Mouse (Mus musculus) retina, postnatal 7 days (tissue): ENCODE results near the gene Dazap2.

Experiments used
- DNase-seq: peaks from one replicate; pipeline ENCODE4 v3.0.0-alpha.2; 2012; ENCODE audit warnings: low read depth, low spot score

Dazap2 gene

DNA sequence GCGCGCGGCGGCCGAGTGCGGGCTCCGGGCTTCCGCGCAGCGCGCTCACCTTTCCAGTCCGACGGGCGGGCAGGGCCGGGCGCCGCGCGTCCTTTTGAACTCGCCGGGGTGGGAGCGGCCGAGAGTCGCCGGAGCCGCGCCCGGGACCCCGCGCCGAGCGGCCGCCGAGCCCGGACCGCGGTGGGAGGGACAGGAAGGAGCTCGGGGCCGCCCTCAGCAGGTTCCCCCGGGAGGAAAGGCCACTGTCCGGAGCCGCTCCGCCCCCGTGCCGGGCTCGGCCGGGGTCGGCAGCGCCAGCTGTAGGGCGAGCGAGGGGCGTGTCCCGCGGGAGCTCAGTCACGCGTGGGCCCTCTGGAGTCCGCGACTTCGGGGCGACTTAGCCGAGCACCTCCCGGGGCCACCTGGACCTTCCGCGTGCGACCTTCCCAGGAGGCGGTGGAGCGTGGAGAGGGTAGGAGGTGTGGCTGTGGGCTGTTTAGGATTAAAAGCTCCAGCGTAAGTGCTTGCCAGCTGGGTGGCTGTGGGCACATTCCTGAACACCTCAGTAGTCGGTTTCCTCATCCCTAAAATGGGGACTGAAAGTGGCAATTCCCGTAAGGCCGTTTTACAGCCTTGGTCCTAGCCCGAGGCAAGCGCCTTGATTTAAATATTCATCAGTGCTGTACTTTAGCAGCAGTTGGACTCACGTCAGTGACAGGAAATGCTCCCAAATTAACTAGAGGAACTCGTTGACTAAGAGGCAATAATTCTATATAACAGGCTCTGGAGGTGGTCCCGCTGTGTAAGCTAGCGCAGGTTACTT is 21.8 kb downstream of the Dazap2 start, which contains the start of gene Smagp:
TSS of gene Smagp (minus strand) at position 241 of the 802 bp plus-strand sequence.
- no peak for DNase-seq

DNA sequence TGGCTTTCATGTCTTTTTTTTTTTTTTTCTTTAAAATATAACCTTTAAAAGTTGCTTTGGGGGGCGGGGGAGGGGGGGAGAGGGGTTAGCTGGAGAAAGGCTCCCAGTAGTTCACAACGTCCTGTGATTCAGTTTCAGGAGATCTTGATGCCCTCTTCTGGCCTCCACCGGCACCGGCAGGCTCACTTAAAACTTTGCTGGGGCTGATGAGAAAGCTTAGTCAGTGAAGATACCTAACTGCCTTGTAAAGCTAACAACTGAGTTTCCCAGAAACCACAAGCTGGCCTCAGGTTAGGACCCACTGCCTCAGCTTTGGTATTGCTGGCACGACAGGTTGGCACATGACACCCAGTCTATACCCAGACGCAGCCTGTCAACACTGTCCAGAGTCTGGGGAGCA is 22.5 kb downstream of the Dazap2 start:
- DNase-seq = no peak

DNA sequence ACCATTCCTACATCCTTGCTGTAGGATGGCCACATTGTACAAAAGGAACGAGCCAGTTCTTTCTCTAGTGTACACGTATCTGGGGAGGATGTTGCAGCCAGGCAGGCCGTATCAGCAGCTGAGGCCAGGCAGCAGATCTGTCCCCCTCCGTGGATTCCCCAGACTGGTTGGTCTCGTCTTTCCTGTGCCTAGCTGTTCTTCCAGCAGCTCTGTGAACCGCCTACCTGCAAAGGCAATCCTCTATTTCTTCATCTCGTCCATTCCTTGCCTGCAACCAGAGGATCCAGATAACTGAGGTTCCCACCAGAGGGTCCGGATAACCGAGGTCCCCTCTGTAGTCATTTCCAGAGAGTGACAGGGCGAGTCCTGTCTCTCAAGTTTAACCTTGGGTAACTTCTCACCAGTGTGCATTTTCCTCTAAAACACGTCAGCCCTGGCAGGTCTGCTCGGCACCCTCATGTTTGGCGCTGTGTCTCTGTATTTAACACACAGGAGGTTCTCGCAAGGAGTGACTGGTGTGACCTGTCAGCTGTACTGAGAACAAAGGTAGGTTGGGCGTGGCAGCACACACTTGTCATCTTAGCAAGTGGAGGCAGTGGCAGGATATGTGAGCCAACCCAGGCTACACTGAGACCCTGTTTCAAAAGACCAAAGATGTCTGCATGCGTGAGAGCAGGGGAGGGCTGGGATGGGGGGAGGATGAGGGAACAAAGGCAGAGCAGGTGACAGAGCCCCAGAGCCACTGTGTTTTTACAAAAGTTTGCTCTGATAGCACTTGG is 25.0 kb downstream of the Dazap2 start:
- DNase-seq = no peak

DNA sequence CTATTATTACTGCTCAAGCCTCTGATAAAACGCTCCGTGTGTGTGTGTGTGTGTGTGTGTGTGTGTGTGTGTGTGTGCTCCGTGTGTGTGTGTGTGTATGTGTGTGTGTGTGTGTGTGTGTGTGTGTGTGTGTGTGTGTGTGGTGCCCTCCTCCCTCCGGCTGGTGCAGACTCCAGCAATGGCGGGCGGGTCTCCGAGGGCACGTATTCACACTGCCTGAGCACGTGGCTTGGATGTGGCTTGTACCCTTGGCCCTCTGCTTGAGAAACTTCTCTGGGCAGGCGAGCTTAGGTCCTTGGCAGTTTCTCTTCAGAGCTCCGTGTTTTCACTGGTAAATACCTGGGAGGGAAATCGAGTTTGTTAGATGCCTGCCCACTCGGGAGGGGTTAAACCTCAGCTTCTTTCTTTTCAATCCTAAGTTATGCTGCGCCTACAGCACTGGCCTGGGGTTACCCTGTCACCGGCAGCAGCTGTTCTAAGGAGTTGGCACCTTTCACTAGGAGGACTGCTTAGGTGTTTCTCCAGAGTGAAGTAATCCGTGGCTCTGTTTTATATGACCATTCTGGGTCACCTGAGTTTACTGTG is 26.2 kb downstream of the Dazap2 start:
- DNase-seq = no peak

DNA sequence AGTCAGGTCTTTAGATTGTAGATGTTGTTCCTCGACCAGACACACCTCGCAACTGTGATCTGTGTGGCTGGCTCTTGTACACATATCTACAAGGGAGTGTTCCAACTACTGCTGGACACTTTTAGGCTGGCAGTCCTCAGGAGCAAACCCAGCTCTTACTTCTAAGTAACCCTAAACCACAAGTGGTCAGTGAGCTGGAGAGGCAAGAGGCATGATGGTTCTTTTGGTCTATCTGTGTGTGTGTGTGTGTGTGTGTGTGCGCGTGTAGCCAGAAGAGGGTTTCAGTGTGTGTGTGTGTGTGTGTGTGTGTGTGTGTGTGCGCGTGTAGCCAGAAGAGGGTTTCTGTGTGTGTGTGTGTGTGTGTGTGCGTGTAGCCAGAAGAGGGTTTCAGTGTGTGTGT is 27.3 kb downstream of the Dazap2 start:
- DNase-seq = no peak

DNA sequence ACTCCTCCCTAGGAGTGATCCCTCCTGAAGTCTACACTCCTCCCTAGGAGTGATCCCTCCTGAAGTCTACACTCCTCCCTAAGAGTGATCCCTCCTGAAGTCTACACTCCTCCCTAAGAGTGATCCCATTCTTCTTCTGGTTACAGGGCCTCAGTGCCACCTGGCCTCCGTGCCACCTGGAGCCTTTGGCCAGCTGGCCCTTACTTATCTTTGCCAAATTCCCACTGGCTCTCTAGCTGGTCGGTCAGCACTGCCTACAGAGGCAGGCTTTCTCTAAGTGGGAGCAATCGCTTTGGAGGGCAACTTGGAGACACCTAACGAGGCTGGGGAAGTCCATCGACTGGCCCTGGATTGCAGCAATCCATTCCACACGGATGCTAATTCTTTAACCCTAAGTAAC is 31.0 kb downstream of the Dazap2 start:
- no peak for DNase-seq

DNA sequence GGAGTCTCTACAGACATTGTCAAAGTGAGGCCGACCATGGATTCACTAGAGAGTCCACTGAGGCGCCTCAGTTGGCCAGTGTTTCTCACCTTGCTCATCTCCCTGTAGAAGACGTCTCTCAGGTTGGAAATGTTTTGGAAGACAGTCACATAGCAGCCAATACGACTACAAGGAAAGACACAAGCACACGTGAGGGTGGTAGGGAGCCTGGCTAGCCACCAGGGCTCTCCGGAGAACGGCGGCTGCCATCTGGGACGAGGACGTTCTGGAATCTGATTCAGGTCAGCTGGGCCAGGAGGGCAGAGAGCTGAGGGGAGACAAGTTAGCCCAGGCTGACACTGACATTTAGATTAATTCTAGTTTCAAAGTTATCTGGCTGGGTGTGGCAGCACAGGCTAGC is 35.0 kb downstream of the Dazap2 start:
- DNase-seq = no peak

DNA sequence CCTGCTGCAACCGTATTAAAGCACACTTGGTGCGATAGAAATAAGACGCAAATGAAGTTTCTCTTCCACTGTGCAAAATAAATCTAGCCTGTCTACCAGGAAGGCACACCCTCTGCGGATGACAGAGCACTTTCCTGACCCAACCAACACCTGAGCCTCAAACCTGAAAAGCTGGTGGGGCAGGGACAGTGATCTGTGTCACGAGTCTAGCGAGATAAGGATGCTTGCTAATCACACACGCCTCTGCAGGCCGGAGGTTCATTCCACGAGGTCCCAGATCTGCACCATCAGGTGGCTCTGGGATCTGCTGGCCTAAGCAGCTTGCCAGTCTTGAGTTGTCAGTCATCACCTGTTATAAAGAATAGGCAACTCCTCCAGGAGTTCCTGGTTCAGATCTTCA is 36.5 kb downstream of the Dazap2 start:
- no peak for DNase-seq

DNA sequence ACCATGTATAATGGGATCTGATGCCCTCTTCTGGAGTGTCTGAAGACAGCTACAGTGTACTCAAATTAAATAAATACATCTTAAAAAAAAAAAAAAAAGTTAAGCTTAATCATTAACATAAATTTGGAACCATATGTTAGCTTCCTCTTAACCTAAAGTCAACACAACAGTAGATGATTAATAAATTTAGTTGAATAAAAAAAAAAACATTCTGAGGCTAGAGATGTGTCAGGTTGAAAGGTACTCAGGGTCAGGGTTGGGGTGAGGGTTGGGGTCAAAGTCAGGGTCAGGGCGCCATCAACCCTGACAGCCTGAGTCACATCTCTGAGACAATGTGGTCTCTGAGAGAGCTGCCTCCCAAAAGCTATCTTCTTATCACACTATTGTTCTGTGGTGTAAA is 39.1 kb downstream of the Dazap2 start:
- DNase-seq = no peak

DNA sequence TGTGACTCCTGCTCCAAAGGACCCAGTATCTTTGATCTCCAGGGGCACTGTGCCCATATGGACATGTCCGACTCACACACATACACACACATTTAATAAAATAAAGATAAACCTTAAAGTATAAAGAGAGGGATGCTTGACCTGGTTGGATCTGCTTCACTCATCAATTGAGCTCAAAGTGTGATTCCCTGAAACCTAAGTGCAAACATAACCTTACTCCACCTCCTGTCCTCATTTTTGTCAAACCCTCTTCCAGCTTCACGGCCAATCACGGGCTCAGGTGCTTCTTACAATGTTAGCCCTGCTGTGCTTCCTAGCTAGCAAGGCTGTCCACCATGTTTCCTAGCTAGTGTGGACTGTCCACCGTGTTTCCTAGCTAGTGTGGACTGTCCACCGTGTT is 40.1 kb downstream of the Dazap2 start:
- no peak for DNase-seq

DNA sequence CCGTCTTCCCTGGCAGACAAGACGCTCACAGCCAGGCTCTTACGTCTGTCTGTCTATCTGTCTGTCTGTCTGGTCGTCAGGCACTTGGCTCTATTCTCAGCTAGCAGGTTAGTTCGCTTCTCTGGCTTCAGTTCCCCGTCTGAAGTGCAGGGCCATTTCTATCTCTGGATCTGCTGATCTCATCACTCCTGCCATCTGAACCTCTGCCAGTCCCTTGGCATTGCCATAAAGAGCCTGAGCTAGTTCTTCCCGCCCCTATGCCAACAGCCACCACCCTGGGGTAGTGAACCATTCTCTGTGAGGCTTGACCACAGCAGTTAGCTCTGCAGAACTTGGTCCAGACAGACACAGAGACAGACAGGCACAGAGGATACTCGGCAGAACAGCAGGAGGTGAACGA is 45.2 kb downstream of the Dazap2 start:
- DNase-seq = no peak

DNA sequence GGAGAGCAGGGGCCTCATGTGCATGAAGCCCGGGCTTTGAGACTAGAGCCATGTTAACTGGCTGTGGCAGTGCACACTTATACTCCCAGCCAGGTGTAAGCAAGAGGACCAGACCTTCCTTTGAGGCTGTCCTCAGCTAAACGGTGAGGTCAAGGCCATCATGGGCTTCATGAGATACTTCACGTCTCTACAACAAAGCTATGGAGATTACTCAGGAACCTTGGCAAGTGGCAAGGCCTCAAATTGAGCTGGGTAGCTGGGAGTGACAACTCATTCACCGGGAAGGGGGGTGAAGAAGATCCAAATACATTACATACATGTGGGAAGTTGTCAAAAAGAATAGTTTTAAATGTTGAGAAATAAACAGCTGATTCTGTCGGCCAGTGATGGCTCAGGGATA is 45.7 kb downstream of the Dazap2 start:
- no peak for DNase-seq

DNA sequence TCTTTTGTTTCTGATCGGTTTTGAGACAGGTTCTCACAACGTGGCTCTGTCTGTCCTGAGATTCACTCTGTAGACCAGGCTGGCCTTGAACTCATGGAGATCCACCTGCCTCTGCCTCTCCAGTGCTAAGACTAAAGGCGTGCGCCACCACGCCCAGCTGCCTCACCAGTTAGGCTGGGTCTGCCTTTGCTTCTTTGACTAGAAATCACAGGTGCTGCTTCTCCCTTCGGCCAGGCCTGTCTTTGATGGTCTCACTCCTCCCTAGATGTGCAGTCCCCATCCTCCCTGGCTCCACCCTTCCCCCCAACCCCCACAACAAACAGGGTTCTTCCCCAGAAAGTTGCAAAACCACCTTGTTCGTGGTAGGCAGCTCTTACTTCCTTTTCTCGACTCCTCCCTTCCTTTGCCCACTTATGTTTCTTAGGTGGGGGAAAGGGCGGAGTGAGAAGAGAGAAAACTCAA is 49.7 kb downstream of the Dazap2 start:
- DNase-seq = no peak

DNA sequence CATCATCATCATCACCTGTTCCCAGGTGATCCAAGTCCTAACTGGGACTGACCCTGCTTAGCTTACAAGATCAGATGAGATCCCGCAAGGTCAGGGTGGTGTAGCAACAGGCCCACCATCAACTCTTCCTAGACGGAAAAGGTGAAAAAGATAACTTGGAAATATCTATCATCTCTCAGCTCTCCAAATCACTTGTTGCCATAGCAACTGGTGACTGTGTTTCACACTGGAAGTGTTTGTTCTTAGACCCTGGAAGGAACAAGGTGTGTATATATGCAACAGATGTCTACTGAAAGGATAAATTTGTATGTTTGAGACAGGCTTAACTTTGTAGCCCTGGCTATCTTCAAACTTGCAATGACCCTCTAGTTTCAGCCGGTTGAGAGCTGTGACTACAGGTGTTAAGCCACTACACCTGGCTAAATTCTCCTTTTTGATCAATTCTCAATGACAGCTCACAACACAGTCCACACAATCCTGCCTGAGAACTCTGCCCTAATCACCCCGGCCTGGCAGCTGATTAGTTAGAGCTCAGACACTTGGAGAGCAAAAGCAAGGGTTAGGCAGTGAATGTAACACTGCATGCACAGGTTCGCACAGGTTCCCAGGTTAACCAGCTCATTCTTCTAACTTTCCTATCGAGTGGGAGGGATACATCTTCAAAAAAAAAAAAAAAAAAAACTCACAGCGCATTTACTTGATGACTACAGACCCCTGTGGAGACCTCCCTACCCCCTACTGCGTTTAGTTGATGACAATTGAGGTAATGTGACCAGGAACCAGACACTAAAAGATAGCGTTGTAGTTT is 50.5 kb downstream of the Dazap2 start:
- no peak for DNase-seq

DNA sequence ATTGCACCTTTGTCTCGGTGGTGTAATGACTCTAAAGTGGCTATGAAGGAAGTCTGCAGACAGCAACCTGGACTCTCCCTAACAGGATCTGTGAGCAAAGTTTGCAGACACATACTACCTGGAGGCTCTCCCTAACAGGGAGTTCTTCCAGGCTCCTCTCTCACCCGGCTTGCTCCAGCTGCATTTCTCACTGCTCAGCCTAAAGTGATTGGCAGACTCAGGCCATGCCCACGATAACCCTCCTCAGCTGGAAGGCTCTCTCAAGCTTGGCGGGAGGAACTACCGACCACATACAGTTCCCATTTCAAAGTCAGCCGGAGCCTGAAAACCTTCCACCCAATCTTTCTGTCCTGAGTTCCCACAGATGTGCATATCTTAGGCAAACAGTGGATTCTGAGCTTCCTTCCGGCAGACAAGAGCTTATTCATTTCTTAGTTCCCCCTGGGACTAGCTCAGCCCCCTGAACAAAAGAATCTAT is 51.1 kb downstream of the Dazap2 start:
- no peak for DNase-seq

DNA sequence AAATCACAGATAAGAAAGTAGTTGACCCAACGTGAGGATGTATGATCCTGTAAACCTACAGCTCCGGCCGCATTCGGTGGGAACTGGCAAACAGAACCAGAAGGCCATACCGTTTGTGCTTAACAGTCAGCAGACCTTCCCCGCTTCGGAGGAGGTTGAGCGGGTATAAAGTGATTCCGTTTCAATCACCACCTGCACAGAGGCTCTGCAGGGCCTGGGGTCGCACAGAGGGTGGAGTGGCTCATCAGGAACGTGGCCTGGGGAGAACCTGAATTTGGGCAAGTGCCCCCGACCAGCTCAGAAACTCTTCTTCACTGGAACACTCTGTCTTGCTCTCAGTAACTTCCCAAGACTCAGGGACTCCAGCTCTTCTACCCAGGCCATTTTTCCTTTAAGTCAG is 51.7 kb downstream of the Dazap2 start:
- DNase-seq = no peak

DNA sequence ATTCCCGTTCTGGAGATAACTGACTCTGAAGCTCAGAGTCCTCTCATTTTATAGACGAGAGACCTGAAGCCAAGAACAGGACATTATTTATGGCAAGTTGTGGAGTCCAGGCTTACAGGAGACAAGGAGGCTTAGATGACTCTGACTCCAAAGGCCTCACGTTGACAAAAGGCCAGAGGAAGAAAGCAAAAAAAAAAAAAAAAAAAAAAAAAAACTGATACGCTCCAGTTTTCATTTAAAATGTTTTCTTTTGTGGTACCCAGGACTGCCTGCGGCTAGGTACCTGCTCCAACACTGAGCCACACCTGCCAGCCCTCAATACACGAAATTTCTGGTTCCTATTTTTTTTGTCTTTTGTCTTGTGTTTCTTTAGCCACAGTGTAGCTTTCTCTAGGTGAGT is 52.3 kb downstream of the Dazap2 start:
- DNase-seq = no peak

DNA sequence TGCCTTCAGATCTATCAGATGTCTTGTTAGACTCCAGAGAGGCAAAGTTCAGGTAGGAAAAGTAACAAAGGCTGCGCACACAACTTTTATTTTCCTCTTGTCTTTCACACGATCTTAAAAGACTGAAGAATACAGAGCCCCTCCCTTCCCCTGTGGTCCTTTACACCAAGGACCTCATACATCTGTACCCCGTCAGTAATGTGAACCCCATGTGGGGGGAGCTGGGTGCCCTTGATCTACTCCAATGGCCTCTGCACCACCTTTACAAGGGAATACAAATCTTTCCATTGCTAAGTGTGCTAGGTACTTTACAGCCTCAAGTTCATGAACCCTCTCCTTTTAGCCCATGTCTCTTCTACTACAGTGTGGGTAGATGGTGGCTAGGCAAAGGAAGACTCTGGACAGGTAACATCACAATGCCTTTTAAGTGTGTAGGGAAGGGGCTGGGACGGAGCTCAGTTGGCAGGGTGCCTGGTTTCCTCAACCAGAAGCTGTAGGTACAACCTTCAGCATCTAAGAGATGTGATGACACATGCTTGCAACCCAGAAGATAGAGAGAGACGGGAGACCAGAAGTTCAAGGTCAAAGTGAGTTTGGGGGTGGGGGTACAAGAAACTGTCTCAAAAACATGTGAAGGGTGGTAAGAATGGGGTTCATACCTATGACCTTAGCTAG is 52.9 kb downstream of the Dazap2 start:
- DNase-seq = no peak

DNA sequence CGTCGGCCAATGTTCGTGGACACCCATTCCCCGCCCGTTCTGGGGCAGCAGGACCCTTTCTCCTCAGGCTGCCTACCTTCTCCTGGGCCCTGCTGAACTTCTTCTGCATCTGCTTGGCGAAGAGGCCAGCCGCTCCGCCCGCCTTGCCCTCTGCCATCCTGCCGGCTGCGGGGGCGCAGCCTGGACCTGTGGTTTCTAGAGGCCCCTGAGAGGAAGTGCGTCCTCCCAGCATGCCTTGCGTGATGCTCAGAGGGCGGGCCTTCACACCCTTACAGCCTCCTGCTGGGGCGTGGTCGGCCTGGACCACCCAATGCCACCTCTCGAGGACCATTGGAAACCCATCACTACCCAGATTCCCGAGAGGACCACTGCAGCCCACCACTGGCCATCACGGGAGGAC is 54.2 kb downstream of the Dazap2 start, which contains the start of gene Bin2:
TSS of gene Bin2 (minus strand) at position 217 of the 400 bp plus-strand sequence.
- no peak for DNase-seq

DNA sequence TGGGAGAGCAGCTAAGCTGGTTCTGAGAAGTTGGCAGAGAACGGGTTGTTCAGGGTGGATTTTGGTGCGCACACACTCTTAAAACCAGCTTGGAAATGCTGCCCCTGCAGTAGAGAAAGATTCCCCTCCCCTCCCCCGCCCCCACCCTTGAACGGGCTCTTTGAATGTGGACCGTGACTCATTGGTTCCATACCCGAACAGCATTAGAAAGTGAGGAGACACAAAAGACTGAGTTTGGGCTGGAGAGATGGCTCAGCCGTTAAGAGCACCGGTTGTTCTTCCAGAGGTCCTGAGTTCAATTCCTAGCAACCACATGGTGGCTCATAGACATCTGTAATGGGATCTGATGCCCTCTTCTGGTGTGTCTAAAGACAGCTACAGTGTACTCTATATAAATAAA is 54.9 kb downstream of the Dazap2 start:
- DNase-seq = no peak
